Mouse (Mus musculus) thymus, postnatal 36 days (tissue): ENCODE results near the gene Col23a1.
"Not testable (repeated sequence)": the region's sequence is repeated elsewhere in the genome, so short reads cannot be mapped to it uniquely, and the experiment has no call there.

Experiments used
- DNase-seq, 2 experiments: peaks; one replicate each; pipeline ENCODE4 v3.0.0; 2022; ENCODE audit warnings: mixed read lengths in 2 of 2

Gene Col23a1

GRCm38 (mm10) chr11:51629651-51630314 lies 340.1 kb downstream of the Col23a1 start:
- no peak for DNase-seq

- DNase-seq: no peak
These were observed 342.5 kb downstream of the Col23a1 start for GRCm38 (mm10) chr11:51632130-51632753.

GRCm38 (mm10) chr11:51633200-51633599 lies 343.5 kb downstream of the Col23a1 start:
- DNase-seq: not testable (repeated sequence)
